Mouse (Mus musculus) thymus, adult 18-20 months (tissue): ENCODE results near the gene Atg3.
A peak's percentile ranks its signal among the peaks of the same experiment; 100 is the strongest.

Experiments used
- DNase-seq, 2 experiments: peaks; one replicate each; pipeline ENCODE4 v3.0.0; 2022; ENCODE audit warnings: mixed read lengths in 2 of 2

The Atg3 gene

GRCm38 (mm10) chr16:45204859-45205670, 46.5 kb downstream of the Atg3 start:
- no peak for DNase-seq

GRCm38 (mm10) chr16:45222016-45222415, 63.4 kb downstream of the Atg3 start:
- DNase-seq = no peak

- no peak for DNase-seq
Measured at GRCm38 (mm10) chr16:45222771-45223170, 64.2 kb downstream of the Atg3 start.

GRCm38 (mm10) chr16:45223648-45224388, 65.2 kb downstream of the Atg3 start, which contains the start of gene Btla:
Btla (plus strand) TSS chr16:45224315.
- peak in 1 of 2 experiments; percentile 47 for DNase-seq

GRCm38 (mm10) chr16:45224431-45225008, 65.9 kb downstream of the Atg3 start:
- DNase-seq = no peak

GRCm38 (mm10) chr16:45227002-45227401, 68.4 kb downstream of the Atg3 start:
- no peak for DNase-seq

GRCm38 (mm10) chr16:45231296-45231695, 72.7 kb downstream of the Atg3 start:
- no peak for DNase-seq

GRCm38 (mm10) chr16:45233007-45233406, 74.4 kb downstream of the Atg3 start:
- DNase-seq = no peak
